ENCODE assay signal across 18 mouse cellular contexts in the genomic region with DNA sequence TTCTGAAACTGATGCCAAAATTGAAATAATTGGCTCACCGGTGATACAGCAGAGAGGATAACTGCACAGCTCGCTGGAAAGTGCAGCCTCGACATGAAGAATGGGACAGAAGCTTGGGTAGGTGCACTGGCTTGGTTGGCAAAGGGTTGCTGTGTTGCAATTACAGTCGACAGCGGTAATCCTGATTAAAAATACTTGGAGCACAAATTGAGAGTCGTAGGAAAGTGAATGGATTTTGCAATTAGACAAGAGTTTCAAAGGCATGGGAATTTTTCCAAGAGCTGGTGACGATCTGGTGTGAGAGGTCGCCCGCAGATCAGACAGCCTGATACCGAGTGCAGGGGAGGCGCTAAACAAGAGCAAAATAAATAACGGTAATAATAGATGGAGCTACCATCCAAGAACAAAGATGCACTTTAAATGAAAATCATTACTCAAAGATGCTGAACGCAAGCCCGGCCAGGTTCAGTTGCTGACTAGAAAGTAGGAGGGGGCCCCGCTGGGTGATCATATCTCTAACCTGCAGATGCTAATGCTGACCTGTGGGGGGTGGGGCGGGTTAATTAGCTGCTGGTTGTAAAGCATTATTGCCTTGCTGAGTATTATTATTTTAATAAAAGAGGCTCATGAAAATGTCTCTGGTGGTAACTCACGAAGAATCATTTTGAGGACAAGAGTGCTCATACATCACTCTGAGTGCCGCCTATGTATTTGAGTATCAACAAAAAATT.
A peak's percentile ranks its signal among the peaks of the same experiment; 100 is the strongest.
DNase-seq lines count a peak whose midpoint lies in the region; ATAC-seq and TF ChIP-seq lines count a peak whose summit lies in the region.
"Had no signal": no experiment of that assay in that cellular context is flagged by ENCODE, and none has a peak within 500 bp of the region (broad histone marks: within the 10 kb centered on the region; RNA-seq: fewer than 3 reads in every experiment).

No protein-coding gene starts in this region.

- H3K36me3 ChIP-seq in forebrain, embryonic 14.5 days (ENCODE audit: control insufficient read depth, insufficient read depth, low read length) = no peaks in the 10 kb centered on the region
- H3K36me3 ChIP-seq in forebrain, embryonic 11.5 days (ENCODE audit: control insufficient read depth, insufficient read depth, low read length) = no peaks in the 10 kb centered on the region
- no peaks in the 10 kb centered on the region for H3K36me3 ChIP-seq in kidney, embryonic 16.5 days (ENCODE audit: insufficient read depth, low read length)
- no peaks in the 10 kb centered on the region for H3K36me3 ChIP-seq in hindbrain, postnatal 0 days (ENCODE audit: insufficient read depth, low read length)
- no peaks in the 10 kb centered on the region for H3K36me3 ChIP-seq in liver, embryonic 12.5 days
- H3K36me3 ChIP-seq: embryonic facial prominence, embryonic 10.5 days; heart, embryonic 12.5 days; stomach, embryonic 15.5 days had no signal

- no peak overlapping the region for H3K9ac ChIP-seq in forebrain, embryonic 14.5 days (ENCODE audit: low read length)
- H3K9ac ChIP-seq in forebrain, embryonic 11.5 days (ENCODE audit: low read length) = no peak overlapping the region
- no peak overlapping the region for H3K9ac ChIP-seq in kidney, embryonic 16.5 days (replicated peaks; ENCODE audit: low read length)
- H3K9ac ChIP-seq in hindbrain, postnatal 0 days (replicated peaks; ENCODE audit: low read length) = no peak overlapping the region
- H3K9ac ChIP-seq in liver, embryonic 12.5 days = no peak overlapping the region
- H3K9ac ChIP-seq: heart, embryonic 12.5 days; stomach, embryonic 15.5 days had no signal

- H3K9me3 ChIP-seq in forebrain, embryonic 14.5 days (replicated peaks; ENCODE audit: control insufficient read depth, low read length) = no peaks in the 10 kb centered on the region
- no peaks in the 10 kb centered on the region for H3K9me3 ChIP-seq in forebrain, embryonic 11.5 days (ENCODE audit: control insufficient read depth, low read length)
- H3K9me3 ChIP-seq in kidney, embryonic 16.5 days (ENCODE audit: low read length) = no peaks in the 10 kb centered on the region
- H3K9me3 ChIP-seq in hindbrain, postnatal 0 days (ENCODE audit: low read length) = no peaks in the 10 kb centered on the region
- H3K9me3 ChIP-seq in liver, embryonic 12.5 days (replicated peaks) = no peaks in the 10 kb centered on the region
- H3K9me3 ChIP-seq: embryonic facial prominence, embryonic 10.5 days; heart, embryonic 12.5 days; stomach, embryonic 15.5 days had no signal

- no peak overlapping the region for H3K4me3 ChIP-seq in forebrain, embryonic 14.5 days (ENCODE audit: low read depth, low read length)
- H3K4me3 ChIP-seq in forebrain, embryonic 11.5 days (ENCODE audit: low read depth, low read length) = no peak overlapping the region
- no peak overlapping the region for H3K4me3 ChIP-seq in kidney, embryonic 16.5 days (ENCODE audit: low read length)
- no peak overlapping the region for H3K4me3 ChIP-seq in hindbrain, postnatal 0 days (ENCODE audit: low read length)
- no peak overlapping the region for H3K4me3 ChIP-seq in liver, embryonic 12.5 days
- H3K4me3 ChIP-seq: embryonic facial prominence, embryonic 10.5 days; heart, embryonic 12.5 days; stomach, embryonic 15.5 days had no signal

- H3K27ac ChIP-seq in forebrain, embryonic 14.5 days (ENCODE audit: low read depth, low read length) = peak overlapping the region; percentile 6; the same call in 1 of the 2 replicates
- no peak overlapping the region for H3K27ac ChIP-seq in forebrain, embryonic 11.5 days (ENCODE audit: low read depth, low read length)
- no peak overlapping the region for H3K27ac ChIP-seq in kidney, embryonic 16.5 days (ENCODE audit: low read length)
- H3K27ac ChIP-seq in hindbrain, postnatal 0 days = no peak overlapping the region
- H3K27ac ChIP-seq in liver, embryonic 12.5 days = no peak overlapping the region
- H3K27ac ChIP-seq: embryonic facial prominence, embryonic 10.5 days; stomach, embryonic 15.5 days had no signal

- peaks cover 13% of the 10 kb centered on the region for H3K4me1 ChIP-seq in forebrain, embryonic 14.5 days (ENCODE audit: control insufficient read depth, insufficient read depth, low read length)
- no peaks in the 10 kb centered on the region; the same call in 1 of the 2 replicates for H3K4me1 ChIP-seq in forebrain, embryonic 11.5 days (replicated peaks; ENCODE audit: control insufficient read depth, insufficient read depth, low read length)
- peaks cover 6% of the 10 kb centered on the region for H3K4me1 ChIP-seq in kidney, embryonic 16.5 days (ENCODE audit: insufficient read depth, low read length)
- H3K4me1 ChIP-seq in hindbrain, postnatal 0 days (ENCODE audit: insufficient read depth, low read length) = peaks cover 4% of the 10 kb centered on the region; the same call in 1 of the 2 replicates
- no peaks in the 10 kb centered on the region for H3K4me1 ChIP-seq in liver, embryonic 12.5 days
- H3K4me1 ChIP-seq: heart, embryonic 12.5 days; stomach, embryonic 15.5 days had no signal

- DNase-seq in forebrain, embryonic 14.5 days (ENCODE audit: low spot score) = peak; percentile 71
- no peak for DNase-seq in forebrain, embryonic 11.5 days (ENCODE audit: low spot score)
- peak; percentile 7 for DNase-seq in kidney, postnatal 10 days
- DNase-seq in brain, embryonic 14.5 days (ENCODE audit: low read depth) = peak; percentile 85
- peak; percentile 44 for DNase-seq in hindbrain, postnatal 0 days (ENCODE audit: low spot score)
- DNase-seq: cerebellum, adult 18-20 months; gastrocnemius, postnatal 36 days; kidney, postnatal 36 days; liver; lung, adult 18-20 months; spleen, adult 18-20 months had no signal

- TF ChIP-seq POLR2A in brain, embryonic 14.5 days (IDR thresholded peaks at IDR 0.05; ENCODE audit: borderline replicate concordance, extremely low read depth, insufficient read depth, insufficient read length, poor library complexity, severe bottlenecking) = no peak

- no peaks in the 10 kb centered on the region for H3K27me3 ChIP-seq in forebrain, embryonic 14.5 days (replicated peaks; ENCODE audit: control insufficient read depth, insufficient read depth, low read length)
- H3K27me3 ChIP-seq in forebrain, embryonic 11.5 days (ENCODE audit: control insufficient read depth, insufficient read depth, low read length) = no peaks in the 10 kb centered on the region
- no peaks in the 10 kb centered on the region for H3K27me3 ChIP-seq in kidney, embryonic 16.5 days (ENCODE audit: insufficient read depth, low read length)
- H3K27me3 ChIP-seq in hindbrain, postnatal 0 days (ENCODE audit: insufficient read depth, low read length) = no peaks in the 10 kb centered on the region
- no peaks in the 10 kb centered on the region for H3K27me3 ChIP-seq in liver, embryonic 12.5 days (replicated peaks)
- H3K27me3 ChIP-seq: heart, embryonic 12.5 days; Patski; stomach, embryonic 15.5 days had no signal

- TF ChIP-seq CTCF in brain, embryonic 14.5 days (IDR thresholded peaks at IDR 0.05; ENCODE audit: borderline replicate concordance, extremely low read depth, insufficient read depth, insufficient read length) = no peak
- no peak for TF ChIP-seq CTCF in hindbrain, postnatal 0 days (IDR thresholded peaks at IDR 0.05; ENCODE audit: low read depth)

- peak; percentile 60; the same call in 1 of the 2 replicates for ATAC-seq in forebrain, embryonic 14.5 days
- no peak for ATAC-seq in forebrain, embryonic 11.5 days (replicated peaks; ENCODE audit: low FRiP score)
- ATAC-seq in kidney, embryonic 16.5 days (ENCODE audit: low FRiP score, low TSS enrichment) = no peak
- no peak for ATAC-seq in hindbrain, postnatal 0 days
- no peak for ATAC-seq in liver, embryonic 12.5 days
- ATAC-seq: intestine, embryonic 16.5 days; Patski had no signal

- no peak overlapping the region for H3K4me2 ChIP-seq in forebrain, embryonic 14.5 days (ENCODE audit: low read length)
- H3K4me2 ChIP-seq in forebrain, embryonic 11.5 days (ENCODE audit: low read depth, low read length, severe bottlenecking) = no peak overlapping the region
- H3K4me2 ChIP-seq in kidney, embryonic 16.5 days (replicated peaks; ENCODE audit: low read depth, low read length) = no peak overlapping the region
- H3K4me2 ChIP-seq in hindbrain, postnatal 0 days (ENCODE audit: low read depth, low read length) = no peak overlapping the region
- H3K4me2 ChIP-seq in liver, embryonic 12.5 days = no peak overlapping the region
- H3K4me2 ChIP-seq: heart, embryonic 12.5 days; stomach, embryonic 15.5 days had no signal

- 32% methylated on average over 18 of the region's 18 CpGs for WGBS in forebrain, embryonic 14.5 days
- WGBS in forebrain, embryonic 11.5 days = 72% methylated on average over 18 of the region's 18 CpGs
- 47% methylated on average over 18 of the region's 18 CpGs for WGBS in kidney, embryonic 16.5 days
- 65% methylated on average over 18 of the region's 18 CpGs for WGBS in hindbrain, postnatal 0 days
- 74% methylated on average over 18 of the region's 18 CpGs for whole genome bisulfite sequencing in liver, embryonic 12.5 days (ENCODE audit: insufficient replicate concordance)
